Mouse (Mus musculus) retina, adult 2 months (tissue): ENCODE results near the gene Abhd12.

Source experiments
- DNase-seq: peaks from one replicate; pipeline ENCODE4 v3.0.0-alpha.2; 2012; ENCODE audit warnings: low read depth, low spot score

Abhd12 gene

GRCm38 (mm10) chr2:150851251-150851650 lies 53.3 kb downstream of the Abhd12 start:
- no peak for DNase-seq

- DNase-seq = no peak
Observed at GRCm38 (mm10) chr2:150847436-150847995, 57.0 kb downstream of the Abhd12 start.

- DNase-seq = no peak
Observed at GRCm38 (mm10) chr2:150844798-150845197, 59.7 kb downstream of the Abhd12 start.

- no peak for DNase-seq
Observed at GRCm38 (mm10) chr2:150842049-150842461, 62.5 kb downstream of the Abhd12 start.

GRCm38 (mm10) chr2:150841109-150841508 lies 63.4 kb downstream of the Abhd12 start:
- no peak for DNase-seq

DNA sequence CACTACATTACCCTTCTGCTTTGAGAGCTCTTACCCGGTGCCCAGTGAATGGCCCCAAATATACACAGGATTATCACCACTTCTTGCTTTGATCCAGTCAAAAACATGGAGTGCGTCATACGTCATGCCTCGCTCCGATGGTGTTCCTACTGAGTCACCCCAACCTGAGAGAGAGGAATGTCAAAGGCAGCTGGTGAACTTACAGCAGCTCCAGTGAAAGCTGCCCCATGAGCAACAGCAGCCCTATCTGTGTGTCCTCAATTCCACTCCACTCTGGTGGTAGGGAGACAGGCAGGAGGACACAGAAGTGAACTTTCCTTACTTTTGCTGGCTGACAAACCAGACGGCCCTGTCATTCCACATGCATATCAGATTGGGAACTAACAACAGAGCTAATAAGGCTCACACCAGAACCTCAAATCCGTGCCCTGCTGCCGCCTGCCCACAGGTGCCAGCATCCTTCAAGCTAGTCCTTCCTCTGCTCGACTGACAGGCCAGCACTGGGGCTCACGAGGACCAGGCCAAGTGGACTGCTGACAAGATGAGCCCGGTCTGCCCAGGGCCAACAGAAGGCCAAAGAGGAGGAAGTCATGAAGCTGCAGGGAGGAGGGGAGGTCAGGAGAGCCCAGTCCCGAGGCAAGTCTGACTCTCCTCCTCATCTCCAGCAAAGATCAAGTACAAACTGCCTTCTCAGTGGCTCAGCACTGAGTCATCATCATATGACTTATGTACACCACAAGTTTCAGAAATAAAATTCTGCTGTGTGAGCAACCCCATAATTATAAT lies 64.7 kb downstream of the Abhd12 start:
- DNase-seq = no peak

GRCm38 (mm10) chr2:150837781-150838180 lies 66.8 kb downstream of the Abhd12 start:
- no peak for DNase-seq

DNA sequence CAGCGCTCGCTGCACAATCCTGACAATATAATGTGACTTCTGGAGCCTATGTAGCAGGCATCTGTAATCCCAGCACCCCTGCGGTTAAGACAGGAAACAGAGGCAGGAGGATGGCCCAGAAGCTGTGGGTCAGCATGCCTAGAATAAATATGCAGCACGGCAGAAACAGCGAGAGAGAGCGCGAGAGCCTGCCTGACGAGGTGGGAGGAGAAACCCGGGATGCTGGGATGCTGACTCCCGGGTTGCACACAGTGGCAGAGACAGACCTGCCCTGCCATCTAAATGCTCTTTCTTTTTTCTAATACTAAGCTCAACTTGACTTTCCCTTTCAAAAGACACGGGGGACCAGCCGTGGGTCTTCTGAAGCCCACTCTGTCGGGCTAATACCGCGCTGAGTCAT lies 67.6 kb downstream of the Abhd12 start:
- DNase-seq = no peak

GRCm38 (mm10) chr2:150835975-150836374 lies 68.6 kb downstream of the Abhd12 start:
- no peak for DNase-seq

DNA sequence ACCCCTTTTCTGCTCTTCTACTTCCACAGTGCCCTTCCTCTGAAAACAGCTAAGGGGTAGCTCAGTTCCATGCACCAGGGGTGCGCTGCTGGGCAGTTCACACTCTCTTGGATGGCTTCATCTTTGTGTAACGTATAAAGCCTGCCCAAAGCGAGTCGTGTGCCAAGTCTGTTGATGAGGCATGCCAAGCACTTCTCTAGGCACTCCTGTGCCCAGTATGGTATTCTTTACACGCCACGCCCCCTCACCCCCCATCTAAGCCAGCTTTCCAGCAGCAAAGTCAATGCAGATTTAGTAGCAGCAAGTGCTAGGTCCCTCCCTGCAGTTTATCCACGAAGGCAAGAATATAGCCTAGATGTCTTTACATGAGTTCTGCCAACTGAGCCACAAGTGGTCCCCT lies 69.9 kb downstream of the Abhd12 start:
- DNase-seq = no peak

GRCm38 (mm10) chr2:150832029-150832428 lies 72.5 kb downstream of the Abhd12 start:
- DNase-seq = no peak

- no peak for DNase-seq
Observed at GRCm38 (mm10) chr2:150830911-150831441, 73.6 kb downstream of the Abhd12 start.

DNA sequence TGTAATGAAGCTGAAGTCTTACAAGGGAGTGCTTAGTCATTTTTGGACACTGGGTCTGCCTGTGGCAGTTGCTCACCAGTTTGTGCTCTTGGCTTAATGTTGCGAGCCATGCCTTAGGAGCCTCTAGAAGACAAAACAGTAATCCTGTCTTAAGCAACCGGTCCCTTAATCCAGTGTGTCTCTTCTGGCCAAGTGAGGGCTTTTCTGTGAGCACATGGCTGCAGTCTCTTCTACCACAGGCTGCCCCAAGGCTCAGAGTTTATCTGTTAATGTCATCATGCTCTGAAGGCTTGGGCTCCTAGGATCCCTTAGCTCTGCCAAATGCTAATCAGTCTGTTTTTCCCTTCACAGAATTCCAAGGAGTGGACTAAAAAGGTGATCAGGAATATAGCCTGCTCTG lies 74.5 kb downstream of the Abhd12 start:
- DNase-seq = no peak

DNA sequence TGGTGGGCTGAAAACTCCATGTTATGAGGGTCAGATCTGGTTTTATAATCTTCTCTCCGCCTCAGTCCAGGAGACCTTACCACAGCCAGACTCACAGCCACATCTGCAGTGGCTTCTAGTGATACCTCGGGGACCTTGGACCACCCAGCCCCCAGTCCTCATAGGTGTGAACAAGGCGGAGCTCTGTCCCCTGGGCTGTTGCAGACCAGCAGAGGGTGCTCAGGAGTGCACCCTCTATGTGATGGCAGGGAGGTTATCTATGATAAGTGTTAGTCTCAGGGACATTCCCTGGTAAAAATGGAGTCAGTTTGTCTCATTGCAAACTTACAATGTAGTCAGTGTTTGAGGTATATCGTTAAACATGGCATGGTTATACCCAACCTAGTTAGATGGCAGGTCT lies 75.9 kb downstream of the Abhd12 start:
- no peak for DNase-seq

- DNase-seq = no peak
Observed at GRCm38 (mm10) chr2:150828164-150828563, 76.4 kb downstream of the Abhd12 start.

DNA sequence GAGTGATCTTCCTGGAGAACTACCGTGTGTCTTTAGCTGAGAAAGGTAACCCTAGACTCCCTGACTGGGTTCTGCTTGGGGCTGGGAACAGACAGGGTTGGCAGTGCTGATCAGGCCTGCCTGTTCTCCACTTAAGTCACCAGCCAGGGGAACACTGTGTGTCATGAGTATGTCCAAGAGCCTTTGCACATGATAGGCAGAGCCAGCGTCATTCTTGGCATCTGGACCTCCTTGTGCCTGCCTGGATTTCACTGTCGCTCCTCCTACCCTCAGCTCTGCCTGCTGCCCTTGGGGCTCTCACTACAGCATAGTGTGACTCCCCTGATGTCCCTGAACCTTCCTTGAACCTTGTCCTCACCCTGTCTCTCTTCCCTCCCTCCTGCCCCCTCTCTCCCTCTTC lies 78.1 kb downstream of the Abhd12 start:
- DNase-seq = no peak

DNA sequence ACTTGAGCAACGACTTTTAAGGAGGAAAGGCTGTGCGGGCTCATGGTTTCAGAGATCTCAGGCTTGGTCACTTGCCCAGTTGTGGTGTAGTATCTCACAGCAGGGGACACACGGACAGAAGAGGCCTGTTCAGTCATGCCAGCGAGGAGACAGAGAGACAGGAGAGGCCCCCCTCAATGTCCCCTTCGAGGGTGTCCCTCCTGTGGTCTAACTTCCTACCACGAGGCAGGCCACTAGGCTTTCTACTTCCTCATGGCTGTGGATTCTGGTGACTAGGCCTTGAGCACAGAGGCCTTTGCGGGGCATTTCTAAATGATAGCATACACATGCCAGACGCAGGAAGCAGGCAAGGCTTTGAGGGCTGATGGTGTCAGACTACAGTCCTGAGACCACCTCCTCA lies 81.6 kb downstream of the Abhd12 start:
- no peak for DNase-seq

- no peak for DNase-seq
Observed at GRCm38 (mm10) chr2:150820720-150821119, 83.8 kb downstream of the Abhd12 start.

GRCm38 (mm10) chr2:150818742-150819141 lies 85.8 kb downstream of the Abhd12 start:
- DNase-seq = no peak

GRCm38 (mm10) chr2:150816676-150817402 lies 87.7 kb downstream of the Abhd12 start:
- DNase-seq = no peak

- no peak for DNase-seq
Observed at GRCm38 (mm10) chr2:150812816-150813215, 91.7 kb downstream of the Abhd12 start.

DNA sequence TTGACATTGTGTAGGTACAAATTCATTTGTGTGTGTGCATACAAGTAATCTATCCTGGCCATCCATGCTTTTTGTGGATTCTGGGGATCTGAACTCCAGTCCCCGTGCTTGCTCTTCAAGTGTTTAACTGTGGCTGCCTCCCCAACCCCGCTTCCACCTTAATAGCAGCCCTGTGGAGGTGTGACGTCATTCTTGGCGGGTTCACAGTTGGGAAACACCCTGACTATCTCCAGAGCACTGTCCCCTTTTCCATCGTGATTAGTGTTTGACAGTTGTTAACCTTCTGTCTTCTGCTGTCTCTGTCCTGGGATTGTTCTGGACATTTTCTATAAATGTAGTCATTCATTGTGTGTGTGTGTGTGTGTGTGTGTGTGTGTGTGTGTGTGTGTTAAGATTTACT lies 93.9 kb downstream of the Abhd12 start:
- DNase-seq = no peak

GRCm38 (mm10) chr2:150808812-150809211 lies 95.7 kb downstream of the Abhd12 start:
- no peak for DNase-seq
